Mouse (Mus musculus) testis, adult 10 weeks (tissue): Measurements from ENCODE around the gene Osbpl2. TPM values are rescaled to one million over a fixed set of nuclear protein-coding genes. Genes with fewer than 3 reads are reported as not detected.

Experiments used
- polyA plus RNA-seq: library from polyadenylated mRNA; stranded (reverse); fragments of 350-450 nt; fragmentation: Illumina TruSeq; extraction: RNeasy Lipid Tissue Mini Kit (QIAGEN cat#74804); gene quantifications from one replicate; pipeline ENCODE4 v1.2.3, GENCODE M21; 2014; ENCODE audit warnings: low read depth, low replicate concordance

The Osbpl2 gene
- polyA plus RNA-seq, result 29.3 TPM

DNA sequence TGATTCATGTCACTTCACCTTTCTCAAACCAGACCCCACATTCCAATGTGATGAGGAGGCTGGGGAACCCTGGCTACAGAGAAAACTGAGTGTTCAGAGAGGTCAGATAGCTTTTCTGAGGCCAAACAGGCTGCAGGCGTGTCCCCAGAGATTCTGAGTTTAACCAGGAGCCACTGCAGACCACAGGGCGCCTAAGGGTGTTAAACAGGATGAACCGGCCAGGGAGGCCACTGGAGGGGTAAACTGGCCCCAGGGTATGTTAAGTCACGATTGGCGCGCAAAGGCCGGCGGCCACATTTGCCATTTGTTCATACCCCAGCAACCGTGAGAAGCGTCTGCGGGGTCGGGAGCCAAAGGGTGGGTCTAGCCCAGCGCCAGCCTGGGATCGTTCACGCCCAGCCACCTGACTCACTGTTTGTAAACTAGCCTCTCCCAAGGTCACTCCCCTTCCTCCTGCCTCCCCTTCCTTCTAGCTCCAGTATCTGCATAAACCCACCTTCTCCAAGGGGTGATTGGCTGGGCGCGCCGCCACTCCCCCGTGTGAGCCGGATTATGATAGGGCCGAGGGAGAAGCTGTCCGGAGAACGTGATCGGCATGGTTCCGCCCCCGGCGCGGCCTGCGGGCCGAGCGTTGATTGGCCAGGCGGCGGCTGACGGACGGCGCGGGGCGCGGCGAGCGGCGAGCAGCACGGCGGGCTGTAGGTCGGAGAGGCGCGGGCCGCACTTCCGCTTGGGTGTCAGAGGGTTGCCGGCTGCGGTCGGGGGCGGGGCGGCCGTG, at the start of gene Osbpl2:
Gene Osbpl2 (plus strand): TSS at position 646 of the 778 bp plus-strand sequence.

DNA sequence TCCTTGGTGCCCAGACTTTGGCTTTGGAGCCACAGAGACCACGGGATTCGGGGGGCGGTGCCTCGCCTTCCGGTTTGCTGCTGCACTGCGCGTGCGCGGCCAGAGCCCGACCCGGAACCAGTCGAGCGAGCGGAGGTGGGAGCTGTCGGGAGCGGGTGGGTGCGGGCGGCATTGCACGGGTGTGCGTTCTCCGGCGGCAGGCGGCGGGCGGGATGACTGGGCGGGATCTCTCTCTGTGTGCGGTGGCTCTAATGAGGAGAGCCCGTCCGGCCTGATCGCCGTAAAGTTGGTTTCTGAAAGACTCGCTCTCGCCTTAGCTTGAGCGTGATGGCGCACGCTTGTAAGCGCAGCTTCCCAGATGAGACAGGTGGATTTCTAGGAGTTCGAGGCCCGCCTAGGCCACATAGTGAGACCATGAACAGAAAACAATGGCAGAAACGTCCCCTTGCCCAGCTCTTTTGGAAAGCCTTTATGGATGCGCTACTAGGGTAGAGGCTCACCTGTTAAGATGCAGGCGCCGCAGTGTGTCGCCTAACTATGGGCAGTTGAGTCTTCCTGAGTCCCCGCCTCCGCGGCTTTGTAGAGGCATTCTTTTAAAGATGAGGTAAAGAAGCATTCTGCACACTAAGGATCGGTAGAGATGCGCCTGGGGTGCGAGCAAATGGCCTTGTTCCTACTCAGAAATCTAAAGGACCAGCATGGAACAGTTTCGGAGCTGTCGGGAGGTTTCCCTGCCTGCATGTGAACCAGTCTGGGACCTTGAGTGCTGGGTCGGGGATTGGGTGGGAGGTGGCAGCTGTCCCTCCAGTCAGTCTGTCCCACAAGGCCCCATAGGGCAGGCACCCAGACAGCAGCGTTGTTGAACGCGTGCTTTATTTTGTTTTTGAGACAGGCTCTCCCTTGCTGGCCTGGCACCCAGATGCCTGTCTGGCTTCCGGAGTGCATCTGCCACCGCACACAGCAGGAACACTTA, 48.3 kb upstream of the Osbpl2 start, which contains the start of gene Mtg2:
Gene Mtg2 (plus strand): TSS at position 108 of the 973 bp plus-strand sequence.

DNA sequence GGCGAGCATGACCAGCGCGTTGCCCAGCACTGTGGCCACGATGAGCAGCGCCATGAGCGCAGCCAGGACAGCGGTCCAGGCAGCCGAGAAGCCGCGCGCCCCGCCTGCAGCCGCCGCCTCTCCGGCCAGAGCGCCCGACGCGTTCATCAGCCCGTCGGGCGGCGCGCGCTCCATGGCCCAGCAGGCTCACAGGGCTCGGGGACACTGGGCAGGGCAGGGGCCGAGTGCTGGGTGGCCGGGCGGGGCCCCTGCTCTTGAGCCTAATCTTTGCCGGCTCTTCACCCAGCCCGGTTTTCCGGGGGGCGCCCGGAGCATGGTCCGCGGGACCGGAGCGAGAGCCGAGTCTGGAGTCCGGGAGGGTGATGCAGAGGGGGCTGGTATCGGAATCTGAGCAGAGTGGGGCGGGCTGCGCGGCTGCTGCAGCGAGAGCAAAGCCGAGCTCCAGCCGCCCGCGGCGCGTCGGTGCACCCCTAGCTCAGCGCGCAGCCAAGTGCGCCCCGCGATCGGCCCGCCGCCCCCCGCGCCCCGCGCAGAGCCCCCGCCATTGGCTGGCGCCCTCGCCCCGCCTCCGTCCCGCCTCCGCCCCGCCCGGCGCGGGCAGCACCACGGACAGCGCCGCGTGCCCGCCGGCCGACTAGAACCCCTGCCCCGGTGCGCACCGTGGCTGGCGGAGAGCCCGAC, 15.0 kb upstream of the Osbpl2 start, which contains the start of gene Hrh3:
Gene Hrh3 (minus strand): TSS at position 511 of the 681 bp plus-strand sequence.

DNA sequence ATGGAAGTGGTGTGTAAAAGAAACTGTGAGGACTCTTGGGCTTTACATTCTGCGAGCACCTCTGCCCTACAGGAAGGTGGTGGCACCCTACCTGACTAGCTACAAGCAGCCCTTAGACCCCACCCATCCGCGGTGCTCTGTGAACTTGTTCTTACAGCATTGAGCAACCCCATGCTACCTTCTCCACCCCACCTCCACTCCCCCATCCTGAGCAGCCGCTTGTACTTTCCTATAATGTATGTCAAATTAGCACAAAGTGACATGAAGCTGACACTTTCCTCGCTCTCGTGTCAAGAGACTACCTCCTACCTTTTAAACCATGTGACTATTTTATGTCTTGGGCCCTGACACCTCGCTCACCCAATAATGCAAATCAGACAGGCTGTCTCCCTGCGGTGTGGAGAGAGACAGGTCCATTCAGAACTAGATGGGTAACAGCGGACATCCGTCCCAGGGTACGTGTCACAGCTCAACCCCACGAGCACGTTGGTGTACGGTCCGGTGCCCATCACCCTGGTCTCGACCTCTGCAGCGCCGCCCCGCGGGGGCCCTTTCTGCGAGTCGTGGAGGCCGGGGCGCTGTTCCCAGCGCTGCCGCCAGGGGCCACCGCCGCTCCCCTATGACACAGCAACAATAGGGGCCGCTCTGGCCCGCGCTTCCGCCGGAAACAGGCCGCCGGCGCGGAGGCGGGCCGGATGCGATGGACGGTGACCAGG, 51.9 kb downstream of the Osbpl2 start, which contains the start of gene Adrm1:
Gene Adrm1 (plus strand): TSS at position 680 of the 716 bp plus-strand sequence.

Other genes starting within 250 kb of the Osbpl2 start
- gene Taf4, start 142.7 kb upstream of the Osbpl2 start, polyA plus RNA-seq, result 5.4 TPM
- 42.6 TPM for gene Lsm14b, start 94.3 kb upstream of the Osbpl2 start, polyA plus RNA-seq
- 21.7 TPM for gene Psma7, start 76.9 kb upstream of the Osbpl2 start, polyA plus RNA-seq
- gene Ss18l1, start 76.8 kb upstream of the Osbpl2 start, polyA plus RNA-seq, result 3.4 TPM
- 1.1 TPM for gene Mtg2, start 48.7 kb upstream of the Osbpl2 start, polyA plus RNA-seq
- gene Hrh3, start 14.8 kb upstream of the Osbpl2 start, polyA plus RNA-seq, result not detected
- gene Adrm1, start 52.2 kb downstream of the Osbpl2 start, polyA plus RNA-seq, result 20.2 TPM
- gene Lama5, start 106.6 kb downstream of the Osbpl2 start, polyA plus RNA-seq, result 0.35 TPM
- 56.7 TPM for gene Rps21, start 138.1 kb downstream of the Osbpl2 start, polyA plus RNA-seq
- gene Cables2, start 154.2 kb downstream of the Osbpl2 start, polyA plus RNA-seq, result 10.9 TPM
- gene Rbbp8nl, start 170.6 kb downstream of the Osbpl2 start, polyA plus RNA-seq, result not detected
- 0.06 TPM for gene Gata5, start 215.4 kb downstream of the Osbpl2 start, polyA plus RNA-seq